Mouse (Mus musculus): ENCODE data around the gene Rprml. TPM values are rescaled to one million over a fixed set of nuclear protein-coding genes. Genes with fewer than 3 reads are reported as not detected.
A peak's percentile ranks its signal among the peaks of the same experiment; 100 is the strongest.

Rprml gene
- under 1 TPM in 1 of 2 experiments, not detected in 1; 0.31 TPM for total RNA-seq (2021)
- long read RNA-seq, experiment 1: 0 reads
- long read RNA-seq, experiment 2: 0 reads

- DNase-seq (ENCODE audit: low spot score in 2 of 2): no peak
These were observed at the start of gene Rprml for GRCm38 (mm10) chr11:103649301-103649982. Gene Rprml, plus strand, starts transcription at chr11:103649570.

DNA sequence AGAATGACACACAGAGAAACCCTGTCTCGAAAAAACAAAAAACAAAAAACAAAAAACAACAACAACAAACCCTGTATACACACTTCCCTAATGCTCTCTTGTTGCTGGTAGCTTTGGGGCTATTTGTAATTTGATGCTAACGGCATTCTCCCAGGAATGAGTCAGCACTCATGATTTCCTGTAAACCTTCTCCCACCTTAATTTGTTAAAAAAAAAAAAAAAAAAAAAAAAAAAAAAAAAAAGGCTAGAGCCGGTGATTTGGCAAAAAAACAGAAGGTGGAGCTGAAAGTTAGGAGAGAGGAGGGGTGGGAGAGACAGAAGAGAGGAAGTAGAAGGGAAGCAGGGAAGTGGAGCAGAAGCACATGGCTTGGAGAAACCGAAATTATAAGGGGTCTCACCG lies 42.8 kb upstream of the Rprml start:
- no peak for DNase-seq (ENCODE audit: low spot score in 2 of 2)

GRCm38 (mm10) chr11:103610772-103611171 lies 38.6 kb upstream of the Rprml start:
- no peak for DNase-seq (ENCODE audit: low spot score in 2 of 2)

- DNase-seq (ENCODE audit: low spot score in 2 of 2): no peak
These were observed 28.3 kb upstream of the Rprml start, which contains the start of gene Gm884 for GRCm38 (mm10) chr11:103621040-103621439. Gene Gm884, minus strand, starts transcription at chr11:103621140.

DNA sequence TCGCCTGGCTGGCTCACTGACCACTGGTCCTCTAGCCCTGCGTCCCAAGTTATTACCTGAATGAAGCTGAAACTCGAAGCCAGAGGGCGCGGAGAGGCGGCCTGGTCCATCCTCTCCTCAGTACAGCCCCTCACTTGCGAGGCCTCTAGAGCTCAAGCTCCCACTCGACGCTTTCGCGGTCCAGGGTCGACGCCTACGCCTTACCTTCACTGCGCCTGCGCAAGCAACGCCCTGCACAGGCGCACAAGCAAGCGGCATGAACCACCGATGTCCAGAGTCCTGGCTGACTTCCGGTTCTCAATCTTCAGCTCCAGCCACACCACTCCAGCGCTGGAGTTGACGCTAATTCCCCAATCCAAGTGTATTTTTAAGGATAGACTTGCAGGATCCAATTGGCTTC lies 21.9 kb upstream of the Rprml start:
- DNase-seq (ENCODE audit: low spot score in 2 of 2): no peak

DNA sequence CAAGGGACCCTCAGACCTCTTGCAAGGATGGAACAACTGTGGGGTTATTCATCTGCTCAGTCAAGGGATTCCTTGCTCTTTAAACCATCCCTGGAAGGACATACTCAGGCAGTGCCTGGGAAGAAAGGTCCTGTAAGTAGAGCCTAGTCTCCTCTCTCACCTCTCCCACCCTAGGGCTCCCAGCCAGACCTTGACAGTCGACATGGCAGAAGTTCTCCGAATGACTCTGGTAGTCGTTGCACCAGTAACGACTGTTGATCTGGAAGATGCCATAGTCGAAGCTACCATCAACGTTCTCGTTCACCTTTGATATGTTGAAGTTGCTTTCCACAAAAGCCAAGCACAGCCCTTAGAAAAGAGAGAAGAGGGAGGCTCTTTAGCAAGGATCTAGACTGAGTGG lies 14.6 kb upstream of the Rprml start:
- DNase-seq (ENCODE audit: low spot score in 2 of 2): no peak

DNA sequence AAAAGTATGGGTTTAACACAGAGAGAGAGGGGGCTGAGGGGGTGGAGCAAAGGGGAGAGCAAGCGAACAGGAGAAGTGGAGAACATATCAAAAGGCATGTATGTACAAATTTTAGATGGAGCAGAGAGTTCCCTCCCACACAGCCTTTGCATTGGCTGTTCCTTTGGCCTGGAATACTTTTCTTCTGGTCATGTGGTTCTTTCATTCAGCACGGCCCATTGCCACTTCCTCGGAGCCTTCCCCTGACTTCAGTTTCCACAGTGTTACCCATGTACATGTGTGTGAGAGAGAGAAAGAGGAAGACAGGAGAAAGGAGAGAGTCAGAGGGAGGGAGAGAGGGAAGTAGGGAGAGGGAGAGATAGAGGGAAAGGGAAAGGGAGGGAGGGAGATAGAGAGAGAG lies 13.9 kb upstream of the Rprml start:
- no peak for DNase-seq (ENCODE audit: low spot score in 2 of 2)

GRCm38 (mm10) chr11:103636261-103636660 lies 13.1 kb upstream of the Rprml start:
- no peak for DNase-seq (ENCODE audit: low spot score in 2 of 2)

DNA sequence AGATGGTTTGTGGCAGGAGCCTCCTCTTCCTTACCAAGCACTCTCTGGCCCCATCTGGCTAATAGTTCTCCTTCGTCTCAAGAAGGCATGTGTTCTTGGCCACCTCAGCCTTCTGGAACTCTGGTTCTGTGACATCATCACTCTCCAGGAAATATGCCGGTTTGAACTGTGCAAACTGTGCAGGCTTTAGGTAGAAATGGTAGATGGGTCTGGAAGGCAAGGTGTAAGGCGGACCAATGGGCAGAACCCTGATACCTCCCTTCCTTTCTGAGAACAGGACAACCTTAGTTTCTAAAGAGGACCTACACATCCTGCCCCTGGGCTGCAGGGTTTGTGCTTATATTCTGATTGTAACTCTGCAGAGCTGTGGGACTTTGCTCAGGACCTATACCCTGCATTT lies 10.6 kb upstream of the Rprml start, which contains the start of gene Lyzl6:
Gene Lyzl6 (minus strand): TSS at position 101 of the 400 bp plus-strand sequence.
- DNase-seq (ENCODE audit: low spot score in 2 of 2): no peak

- no peak for DNase-seq (ENCODE audit: low spot score in 2 of 2)
These were observed 9.9 kb upstream of the Rprml start for GRCm38 (mm10) chr11:103639407-103639946.

DNA sequence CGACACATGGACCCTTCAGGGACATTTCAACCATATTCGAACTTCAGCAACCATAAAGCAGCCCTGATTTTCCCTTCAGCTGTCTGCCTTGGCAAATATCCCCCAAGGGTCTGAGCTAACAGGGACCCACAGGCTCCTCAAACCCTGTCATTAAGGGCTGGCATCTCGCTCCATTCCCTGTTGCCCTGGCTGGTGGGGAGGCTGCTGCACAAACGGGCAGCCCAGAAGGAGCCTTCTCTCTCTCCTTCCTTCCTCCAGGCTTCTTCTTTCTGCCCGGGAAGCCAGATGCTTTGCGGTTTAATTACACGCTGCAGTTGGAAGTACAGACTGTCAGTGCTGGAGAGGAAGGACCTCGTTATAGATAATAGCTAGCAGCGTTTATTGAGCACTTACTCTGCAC lies 6.2 kb upstream of the Rprml start:
- no peak for DNase-seq (ENCODE audit: low spot score in 2 of 2)

GRCm38 (mm10) chr11:103645731-103646130 lies 3.6 kb upstream of the Rprml start:
- no peak for DNase-seq (ENCODE audit: low spot score in 2 of 2)

DNA sequence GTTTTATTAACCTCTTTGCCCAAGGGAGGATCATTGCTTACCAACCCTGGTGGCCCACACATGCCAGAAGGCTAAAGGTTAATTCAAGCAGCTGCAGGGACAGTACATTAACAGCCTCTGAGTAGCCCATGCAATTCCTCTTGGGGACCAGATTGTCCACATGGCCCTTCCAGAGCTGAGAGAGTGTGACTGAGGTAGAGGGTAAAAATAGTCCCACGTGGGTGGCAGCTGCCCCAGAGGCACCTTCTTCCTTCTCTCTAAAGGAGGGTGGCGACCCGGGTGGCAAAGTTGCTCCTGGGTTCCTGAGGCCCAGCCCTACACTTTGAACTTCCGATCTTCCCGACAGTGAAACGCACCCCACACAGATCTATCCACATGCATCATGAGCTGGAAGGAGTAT lies 3.1 kb upstream of the Rprml start:
- DNase-seq (ENCODE audit: low spot score in 2 of 2): no peak

DNA sequence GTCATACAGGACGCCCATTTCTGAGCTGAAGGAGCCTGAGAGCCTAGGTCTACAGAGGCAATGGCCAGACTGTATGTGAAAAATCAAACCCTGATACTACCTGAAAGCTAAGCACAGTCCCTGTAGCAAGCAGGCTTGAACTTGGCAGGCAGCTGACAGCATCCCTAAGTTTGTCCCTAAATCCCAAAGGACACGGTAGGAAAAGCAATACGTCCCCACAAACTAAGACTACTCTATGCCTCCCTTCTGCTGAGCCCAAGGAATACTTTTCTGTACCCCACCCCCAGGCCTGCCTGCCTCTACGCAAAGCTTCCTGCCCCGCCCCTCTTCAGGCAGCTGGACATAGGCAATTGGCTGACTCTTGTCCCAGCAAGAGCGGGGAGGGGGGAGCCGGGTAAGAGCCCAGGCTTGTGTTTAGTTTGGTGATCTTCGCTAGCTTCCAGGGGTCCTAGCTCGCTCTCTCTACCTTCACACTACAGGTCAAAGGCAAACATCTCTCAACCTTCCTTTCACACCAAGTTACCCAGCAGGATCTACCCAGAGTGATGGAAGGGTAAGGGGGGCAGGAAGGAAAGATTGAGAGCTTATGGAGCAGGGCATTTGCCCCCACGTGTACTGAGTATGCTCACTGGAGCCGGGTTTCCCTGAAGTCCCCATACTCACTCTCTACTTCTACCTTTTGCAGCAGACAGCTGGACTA lies 1.3 kb upstream of the Rprml start:
- DNase-seq (ENCODE audit: low spot score in 2 of 2): no peak

DNA sequence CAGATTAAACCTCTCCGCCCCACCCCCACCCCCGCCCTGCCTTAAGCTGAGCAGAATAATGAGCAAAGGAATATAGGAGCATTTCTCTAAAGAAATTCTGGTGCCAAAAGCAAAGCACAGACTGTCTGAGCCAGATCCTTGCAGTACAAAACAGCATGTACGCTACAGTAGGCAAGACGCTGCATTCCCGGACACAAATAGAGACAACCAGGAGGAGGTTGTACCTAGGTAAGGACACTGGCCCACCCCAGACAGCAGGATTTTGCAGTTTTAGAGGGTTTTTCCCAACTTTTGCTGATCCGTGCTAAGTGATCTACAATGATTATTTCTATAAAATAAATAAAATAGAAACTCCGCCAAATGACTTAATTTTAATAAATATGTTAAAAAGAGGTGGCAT lies 714 bp upstream of the Rprml start:
- no peak for DNase-seq (ENCODE audit: low spot score in 2 of 2)

- no peak for DNase-seq (ENCODE audit: low spot score in 2 of 2)
These were observed 668 bp downstream of the Rprml start for GRCm38 (mm10) chr11:103649983-103650493.

DNA sequence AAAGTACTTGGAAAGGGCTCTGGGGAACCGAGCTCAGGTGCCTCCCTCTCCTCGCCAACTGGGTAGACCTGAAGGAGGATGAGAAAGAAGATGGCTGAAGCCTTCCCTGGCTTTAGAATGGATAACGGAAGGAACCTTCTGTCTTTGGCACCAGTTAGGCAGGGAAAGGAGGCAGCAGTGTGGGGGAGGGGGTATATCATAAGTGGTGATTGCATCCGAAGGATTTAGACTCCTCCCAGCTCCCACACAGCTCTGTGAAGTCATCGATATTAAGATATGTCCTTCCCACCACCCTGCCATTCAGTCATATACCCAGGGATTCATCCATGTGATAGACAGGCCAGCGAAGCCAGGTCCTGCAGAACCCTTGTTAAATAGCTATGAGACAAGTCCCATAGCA lies 2.1 kb downstream of the Rprml start:
- DNase-seq (ENCODE audit: low spot score in 2 of 2): no peak

GRCm38 (mm10) chr11:103653359-103653965 lies 4.1 kb downstream of the Rprml start:
- DNase-seq (ENCODE audit: low spot score in 2 of 2): no peak

- DNase-seq (ENCODE audit: low spot score in 2 of 2): peak in 1 of 2 experiments; percentile 22
These were observed 7.2 kb downstream of the Rprml start for GRCm38 (mm10) chr11:103656520-103656919.

- no peak for DNase-seq (ENCODE audit: low spot score in 2 of 2)
These were observed 8.8 kb downstream of the Rprml start for GRCm38 (mm10) chr11:103658189-103658588.

DNA sequence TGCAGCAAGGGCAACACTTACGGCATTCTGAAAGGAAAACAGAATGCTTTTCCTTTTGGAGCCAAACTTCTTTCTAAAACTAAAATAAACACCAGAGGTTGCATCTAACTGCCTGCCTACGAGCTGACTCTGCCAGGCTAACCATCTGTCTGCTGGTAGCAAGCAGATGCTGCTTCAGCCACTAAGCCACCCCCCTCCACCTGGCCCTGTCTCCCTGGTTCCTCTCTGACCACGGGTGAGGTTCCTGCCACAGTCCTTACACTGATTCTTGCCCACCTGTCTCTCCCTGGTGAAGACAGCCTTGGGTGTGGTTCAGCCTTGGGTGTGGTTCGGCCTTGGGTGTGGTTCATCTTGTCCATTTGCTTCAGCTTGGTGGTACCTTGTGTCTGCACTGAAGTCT lies 12.5 kb downstream of the Rprml start:
- DNase-seq (ENCODE audit: low spot score in 2 of 2): no peak

GRCm38 (mm10) chr11:103662546-103662945 lies 13.2 kb downstream of the Rprml start:
- DNase-seq (ENCODE audit: low spot score in 2 of 2): no peak

Measured in adrenal gland, postnatal 4 days (tissue).